Mouse (Mus musculus) E14TG2a.4 (cell line): ENCODE data around the gene Gucy2d.

Source experiments
- H3K27me3 ChIP-seq: 2 replicates; pipeline ENCODE4 v1.6.1; 2014; ENCODE audit warnings: low read length, control low read depth; ENCODE audit not compliant: insufficient read depth
- H3K36me3 ChIP-seq: 2 replicates; pipeline ENCODE4 v1.6.1; 2014; ENCODE audit warnings: low read length, control low read depth; ENCODE audit not compliant: insufficient read depth
- H3K4me1 ChIP-seq: replicated peaks from 2 replicates; pipeline ENCODE4 v1.6.1; 2014; ENCODE audit warnings: low read depth, low read length, control low read depth
- H3K4me3 ChIP-seq: replicated peaks from 2 replicates; pipeline ENCODE4 v1.5.1; 2014; ENCODE audit warnings: mild to moderate bottlenecking, low read length
- H3K9me3 ChIP-seq: 2 replicates; pipeline ENCODE4 v1.6.1; 2014; ENCODE audit warnings: low read length, control low read depth
- CTCF ChIP-seq: conservative IDR thresholded peaks from 2 replicates; pipeline ENCODE4 v1.5.1; 2014; ENCODE audit warnings: low read length
- NANOG ChIP-seq: IDR thresholded peaks from 2 replicates; pipeline ENCODE4 v1.6.1; 2014; ENCODE audit warnings: borderline replicate concordance, low read length, mixed read lengths
- POU5F1 ChIP-seq: IDR thresholded peaks from 2 replicates; pipeline ENCODE4 v1.6.1; 2014; ENCODE audit warnings: low read length, borderline replicate concordance

The Gucy2d gene

DNA sequence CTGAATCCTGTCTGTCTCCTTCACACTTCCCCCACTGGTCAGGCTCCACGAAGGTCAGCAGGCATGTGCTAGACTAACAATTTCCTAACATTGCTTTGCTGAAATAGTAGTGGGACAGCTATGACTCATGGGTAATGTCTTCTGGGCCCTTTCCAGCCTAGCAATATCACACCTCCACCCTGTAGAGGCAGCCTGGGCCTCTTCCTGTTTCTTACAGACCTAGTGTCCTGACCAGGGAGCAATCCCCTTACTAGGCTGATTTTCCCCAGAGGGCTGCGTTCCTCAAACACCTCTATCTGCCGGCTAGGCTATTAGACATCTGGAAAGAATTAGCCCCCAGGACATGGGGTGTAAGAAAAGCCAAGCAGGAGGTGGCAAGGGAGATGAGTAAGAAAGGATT is 24.7 kb upstream of the Gucy2d start:
- Histone ChIP-seq H3K4me3 (no peak overlapping the region), H3K27me3 (peaks cover 18% of the 10 kb centered on the region), H3K36me3 (no peaks in the 10 kb centered on the region), H3K4me1 (peaks cover 6% of the 10 kb centered on the region; the same call in 1 of the 2 replicates), H3K9me3 (no peaks in the 10 kb centered on the region)
- TF ChIP-seq NANOG (no peak), POU5F1 (no peak), CTCF (no peak)

DNA sequence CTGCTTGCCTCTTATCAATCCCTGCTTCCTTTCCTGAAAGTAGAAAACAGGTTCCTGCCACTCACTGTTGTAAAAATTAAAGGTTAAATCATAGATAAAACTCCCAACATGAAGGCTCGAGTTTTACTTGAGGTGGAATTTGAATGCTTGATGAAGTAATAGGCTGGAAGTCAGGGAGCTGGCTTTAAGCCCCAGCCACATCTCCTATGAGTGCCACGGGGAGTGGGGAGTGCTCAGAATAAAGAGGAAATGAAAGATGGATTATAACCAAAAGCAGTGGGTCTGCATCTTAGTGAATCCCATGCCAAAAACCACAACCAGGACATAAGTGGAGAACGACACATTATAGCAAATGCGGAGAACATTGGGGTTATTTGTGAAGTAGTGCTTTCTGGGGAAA is 24.2 kb upstream of the Gucy2d start:
- Histone ChIP-seq H3K4me3 (no peak overlapping the region), H3K4me1 (peaks cover 6% of the 10 kb centered on the region; the same call in 1 of the 2 replicates), H3K9me3 (no peaks in the 10 kb centered on the region), H3K27me3 (peaks cover 14% of the 10 kb centered on the region; the same call in 1 of the 2 replicates), H3K36me3 (no peaks in the 10 kb centered on the region)
- TF ChIP-seq NANOG: no peak
- no peak for TF ChIP-seq POU5F1
- no peak for TF ChIP-seq CTCF

DNA sequence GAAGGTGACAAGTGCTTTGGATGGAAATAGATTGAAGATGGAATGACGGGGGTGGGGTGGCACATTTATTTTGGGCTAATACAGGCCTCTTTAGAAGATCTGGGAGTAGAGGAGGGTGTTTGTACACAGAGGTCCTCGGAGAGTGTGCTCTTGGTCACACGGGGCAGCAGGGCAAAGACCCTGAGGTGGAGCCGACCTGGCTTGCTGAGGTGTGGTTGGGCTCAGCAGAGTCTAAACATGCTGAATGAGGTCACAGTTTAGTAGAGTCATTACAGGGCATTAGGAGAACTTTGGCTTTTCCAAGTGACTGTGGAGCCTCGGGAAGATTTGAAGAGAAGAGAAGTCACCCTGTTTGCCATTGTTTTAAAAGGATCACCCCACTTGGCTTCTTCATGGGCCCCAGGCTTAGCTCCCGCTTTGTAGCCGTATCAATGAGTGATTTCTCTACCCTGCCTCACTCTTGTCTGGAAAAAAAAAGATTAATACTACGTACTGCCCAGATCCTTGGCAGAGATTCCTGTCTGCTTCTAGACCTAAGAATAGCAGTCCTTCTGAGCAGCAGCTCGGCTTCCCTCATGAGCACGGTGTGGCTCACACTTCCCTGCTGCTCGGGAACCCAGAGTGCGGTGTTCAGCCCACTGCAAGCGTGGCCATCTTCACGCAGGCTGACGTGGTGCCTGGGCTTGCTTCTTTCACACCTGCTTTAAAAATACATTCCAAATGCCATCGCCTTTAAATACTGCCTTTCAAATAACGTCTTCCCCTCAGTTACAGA is 22.0 kb upstream of the Gucy2d start:
- TF ChIP-seq NANOG: no peak
- TF ChIP-seq CTCF: no peak
- no peak for TF ChIP-seq POU5F1
- Histone ChIP-seq H3K4me3 (no peak overlapping the region), H3K4me1 (peaks cover 10% of the 10 kb centered on the region), H3K27me3 (peaks cover 12% of the 10 kb centered on the region; the same call in 1 of the 2 replicates), H3K36me3 (no peaks in the 10 kb centered on the region), H3K9me3 (no peaks in the 10 kb centered on the region)

DNA sequence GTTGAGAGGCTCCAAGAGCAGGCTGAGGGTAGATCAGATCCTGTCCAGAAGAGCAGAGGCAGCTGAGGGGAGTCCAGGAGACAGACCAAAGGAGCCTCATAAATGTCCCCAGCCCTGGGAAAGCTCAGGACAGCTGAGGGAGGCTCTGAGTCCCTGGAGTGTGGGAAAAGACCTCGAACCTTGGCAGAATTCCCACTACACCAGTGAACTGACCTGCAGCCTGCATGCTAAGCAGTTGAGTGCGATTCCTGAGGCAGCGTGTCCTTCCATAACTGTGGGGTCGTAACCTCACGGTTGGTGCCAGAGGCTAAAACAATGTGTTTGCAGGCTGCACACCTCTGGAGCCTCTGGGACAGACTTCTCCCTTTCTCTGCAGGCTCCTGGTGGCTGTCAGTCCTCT is 20.9 kb upstream of the Gucy2d start:
- no peak overlapping the region for H3K4me3 ChIP-seq
- H3K36me3 ChIP-seq: no peaks in the 10 kb centered on the region
- peaks cover 21% of the 10 kb centered on the region for H3K4me1 ChIP-seq
- no peaks in the 10 kb centered on the region for H3K9me3 ChIP-seq
- TF ChIP-seq CTCF (no peak), NANOG (no peak), POU5F1 (no peak)
- peaks cover 6% of the 10 kb centered on the region; the same call in 1 of the 2 replicates for H3K27me3 ChIP-seq

DNA sequence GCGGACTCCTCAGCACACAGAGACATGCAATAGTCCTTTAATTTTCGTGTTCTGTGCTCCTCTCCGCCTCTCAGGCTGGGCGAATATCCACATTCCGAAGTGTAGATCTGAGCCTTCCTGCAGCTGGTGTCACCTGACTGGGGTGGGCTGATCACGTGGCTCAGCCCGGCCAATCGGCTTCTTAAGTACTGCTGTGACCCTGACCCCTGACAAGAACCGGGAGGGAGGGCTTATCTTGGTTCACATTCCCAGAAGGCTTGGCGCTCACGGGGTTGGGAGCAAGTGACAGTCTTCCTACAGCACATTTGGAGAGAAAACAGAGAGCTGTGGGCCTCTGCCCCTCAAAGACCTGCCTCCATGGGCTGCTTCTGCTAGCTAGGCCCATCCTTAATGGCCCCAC is 16.7 kb upstream of the Gucy2d start:
- H3K36me3 ChIP-seq: no peaks in the 10 kb centered on the region
- H3K27me3 ChIP-seq: no peaks in the 10 kb centered on the region
- TF ChIP-seq NANOG: no peak
- TF ChIP-seq POU5F1: no peak
- TF ChIP-seq CTCF: no peak
- H3K4me3 ChIP-seq: peak overlapping the region; percentile 74
- H3K9me3 ChIP-seq: no peaks in the 10 kb centered on the region
- peaks cover 22% of the 10 kb centered on the region for H3K4me1 ChIP-seq

DNA sequence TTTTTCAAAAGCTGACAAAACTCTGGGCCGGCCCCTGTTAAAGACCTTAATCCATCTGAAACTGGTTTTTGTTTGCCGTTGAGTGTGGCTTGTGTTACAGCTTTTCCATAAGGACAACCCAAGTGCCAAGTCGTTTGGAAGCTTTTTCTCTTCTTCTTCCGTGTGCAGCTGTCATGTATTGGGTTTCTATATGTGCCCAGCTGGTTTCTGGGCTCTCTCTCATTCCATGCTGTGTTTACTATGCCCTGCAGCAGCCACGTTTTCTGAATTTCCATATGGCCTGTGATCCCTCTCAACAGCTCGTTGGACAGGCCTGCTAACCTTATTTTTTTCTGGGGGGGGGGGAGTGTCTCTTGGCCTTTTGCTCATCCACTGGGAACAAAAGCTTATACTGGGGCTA is 15.8 kb upstream of the Gucy2d start:
- TF ChIP-seq POU5F1 (no peak), NANOG (no peak), CTCF (no peak)
- Histone ChIP-seq H3K4me3 (no peak overlapping the region), H3K36me3 (no peaks in the 10 kb centered on the region), H3K4me1 (peaks cover 20% of the 10 kb centered on the region), H3K9me3 (no peaks in the 10 kb centered on the region), H3K27me3 (no peaks in the 10 kb centered on the region)

DNA sequence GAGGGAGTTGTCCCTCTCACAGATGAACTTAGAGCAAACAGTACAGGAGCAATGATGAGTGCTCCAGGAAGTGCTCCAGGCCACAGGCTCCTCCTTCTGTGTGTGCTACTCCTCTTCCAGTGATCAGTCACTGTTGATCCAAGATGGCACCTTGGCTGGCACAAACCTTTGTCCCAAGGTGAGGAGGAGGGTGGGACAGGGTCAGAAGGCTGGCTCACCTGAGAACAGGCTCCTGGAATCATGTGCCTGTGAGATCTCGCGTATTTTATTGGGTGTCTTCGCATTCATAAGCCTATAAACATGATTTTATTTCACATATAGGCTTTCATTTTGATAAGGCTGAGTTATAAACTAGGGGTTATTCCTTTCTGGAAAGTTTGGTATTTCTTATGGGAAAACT is 14.7 kb upstream of the Gucy2d start:
- H3K4me1 ChIP-seq: peaks cover 16% of the 10 kb centered on the region
- no peaks in the 10 kb centered on the region for H3K9me3 ChIP-seq
- H3K36me3 ChIP-seq: no peaks in the 10 kb centered on the region
- H3K4me3 ChIP-seq: no peak overlapping the region
- TF ChIP-seq NANOG: no peak
- TF ChIP-seq CTCF: no peak
- no peak for TF ChIP-seq POU5F1
- H3K27me3 ChIP-seq: no peaks in the 10 kb centered on the region

DNA sequence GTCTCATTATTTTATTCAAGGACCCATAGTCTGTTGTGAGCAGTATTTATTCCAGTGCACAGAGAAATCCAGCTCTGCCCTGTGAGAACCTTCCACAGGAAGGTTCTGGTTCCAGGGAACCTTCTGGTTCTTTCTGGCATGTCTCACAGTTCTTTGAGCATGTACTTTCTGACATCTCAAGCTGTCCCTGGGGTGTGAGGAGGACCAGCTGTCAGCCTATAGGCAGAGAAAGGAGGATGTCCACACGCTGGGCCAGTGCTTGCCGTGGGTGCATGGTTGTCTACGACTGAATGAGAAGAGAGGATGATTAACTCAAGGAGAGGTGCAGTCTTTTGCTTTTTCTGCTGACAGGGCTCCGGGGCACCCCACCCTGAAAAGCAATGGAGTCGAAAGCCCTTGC is 13.6 kb upstream of the Gucy2d start:
- Histone ChIP-seq H3K27me3 (no peaks in the 10 kb centered on the region), H3K4me1 (peaks cover 16% of the 10 kb centered on the region), H3K9me3 (no peaks in the 10 kb centered on the region), H3K4me3 (no peak overlapping the region), H3K36me3 (no peaks in the 10 kb centered on the region)
- TF ChIP-seq POU5F1 (no peak), CTCF (no peak), NANOG (no peak)

DNA sequence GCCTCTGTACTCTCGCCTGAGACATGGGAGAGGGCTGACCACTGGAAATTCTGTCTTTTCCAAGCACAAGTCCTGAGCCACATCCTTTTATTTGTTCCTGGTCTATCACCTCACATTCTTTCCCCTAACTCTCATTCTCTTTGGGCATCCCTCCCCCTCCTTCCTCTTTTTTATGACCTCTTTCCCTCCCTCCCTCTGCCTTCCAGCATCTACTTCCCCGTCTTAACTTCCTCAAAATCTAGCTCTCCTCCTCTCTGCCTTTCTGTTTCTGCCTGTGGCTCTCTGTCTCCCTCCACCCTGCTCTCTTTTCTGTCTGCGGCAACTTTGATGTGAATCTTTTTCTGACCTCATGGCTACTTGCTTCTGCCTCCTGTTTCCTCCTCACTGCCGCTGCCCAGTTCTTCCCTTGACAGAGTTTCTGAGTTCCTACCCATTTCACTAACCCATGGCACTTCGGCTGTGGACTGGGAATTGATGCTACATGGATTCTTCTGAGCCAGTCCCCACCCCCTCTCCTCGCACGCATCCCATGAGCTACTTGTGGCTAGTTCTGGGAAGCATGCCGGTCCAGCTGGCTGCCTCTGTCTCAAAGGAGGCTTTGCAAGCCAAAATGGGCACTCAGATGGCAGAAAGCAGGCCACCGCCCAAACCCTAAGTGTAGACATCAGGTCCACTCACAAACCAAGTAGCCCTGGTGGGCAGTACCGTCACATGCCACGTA is 12.9 kb upstream of the Gucy2d start:
- Histone ChIP-seq H3K4me3 (no peak overlapping the region), H3K36me3 (no peaks in the 10 kb centered on the region), H3K9me3 (no peaks in the 10 kb centered on the region), H3K27me3 (no peaks in the 10 kb centered on the region), H3K4me1 (peaks cover 16% of the 10 kb centered on the region)
- TF ChIP-seq POU5F1 (no peak), NANOG (no peak), CTCF (no peak)
